Mouse (Mus musculus) liver, embryonic 11.5 days (tissue): ENCODE results near the gene Nop53. TPM values are rescaled to one million over a fixed set of nuclear protein-coding genes. Genes with fewer than 3 reads are reported as not detected.
A peak's percentile ranks its signal among the peaks of the same experiment; 100 is the strongest.

ENCODE experiments used
- ATAC-seq: fragments of 200-750 bp; cut with Nextera tagmentation; replicated peaks from 2 replicates; pipeline ENCODE4 v1.8.0; 2017; ENCODE audit warnings: moderate number of reproducible peaks, mild to moderate bottlenecking, moderate TSS enrichment, moderate library complexity; ENCODE audit not compliant: low FRiP score
- DNase-seq: peaks from one replicate; pipeline ENCODE4 v3.0.0-alpha.2; 2017; ENCODE audit warnings: low spot score
- H3K27ac ChIP-seq: fragments of 300-500 bp; sonication (generic); 2 replicates; pipeline ENCODE4 v1.5.1; 2014; ENCODE audit warnings: mild to moderate bottlenecking, low read depth, low read length, control low read depth
- H3K27me3 ChIP-seq: fragments of 300-500 bp; sonication (generic); replicated peaks from 2 replicates; pipeline ENCODE4 v1.6.1; 2014; ENCODE audit warnings: low read length, mixed read lengths; ENCODE audit not compliant: control insufficient read depth, insufficient read depth
- H3K36me3 ChIP-seq: fragments of 300-500 bp; sonication (generic); 2 replicates; pipeline ENCODE4 v1.6.1; 2014; ENCODE audit warnings: mild to moderate bottlenecking, low read length, moderate library complexity, mixed read lengths; ENCODE audit not compliant: control insufficient read depth, insufficient read depth
- H3K4me1 ChIP-seq: fragments of 300-500 bp; sonication (generic); replicated peaks from 2 replicates; pipeline ENCODE4 v1.6.1; 2014; ENCODE audit warnings: low read length, mixed read lengths; ENCODE audit not compliant: control insufficient read depth, insufficient read depth
- H3K4me2 ChIP-seq: fragments of 300-500 bp; sonication (generic); 2 replicates; pipeline ENCODE4 v1.6.1; 2014; ENCODE audit warnings: mild to moderate bottlenecking, control low read depth, moderate library complexity
- H3K4me3 ChIP-seq: fragments of 300-500 bp; sonication (generic); 2 replicates; pipeline ENCODE4 v1.5.1; 2014; ENCODE audit warnings: low read depth, low read length, control low read depth
- H3K9ac ChIP-seq: fragments of 300-500 bp; sonication (generic); 2 replicates; pipeline ENCODE4 v1.6.1; 2014; ENCODE audit warnings: low read depth, low read length, control low read depth
- H3K9me3 ChIP-seq: fragments of 300-500 bp; sonication (generic); 2 replicates; pipeline ENCODE4 v1.6.1; 2016; ENCODE audit warnings: low read length, inconsistent platforms, mixed read lengths; ENCODE audit not compliant: control insufficient read depth
- WGBS: fragments of 180-500 bp; shearing (Covaris S2); extraction: QIAGEN DNeasy Blood & Tissue Kit; methylation state at CpG from one replicate; pipeline ENCODE4 v1.1.7; 2014; 5-methylcytosine and 5-hydroxymethylcytosine counted together
- polyA plus RNA-seq: library from polyadenylated mRNA; unstranded; fragments of >200 nt; fragmentation: Nextera tagmentation; extraction: Ambion mirVana; gene quantifications from 2 replicates; pipeline ENCODE4 v1.2.1, GENCODE M21; 2014

The Nop53 gene
- polyA plus RNA-seq, 1 experiment from 2014 or later, result 217 TPM

DNA sequence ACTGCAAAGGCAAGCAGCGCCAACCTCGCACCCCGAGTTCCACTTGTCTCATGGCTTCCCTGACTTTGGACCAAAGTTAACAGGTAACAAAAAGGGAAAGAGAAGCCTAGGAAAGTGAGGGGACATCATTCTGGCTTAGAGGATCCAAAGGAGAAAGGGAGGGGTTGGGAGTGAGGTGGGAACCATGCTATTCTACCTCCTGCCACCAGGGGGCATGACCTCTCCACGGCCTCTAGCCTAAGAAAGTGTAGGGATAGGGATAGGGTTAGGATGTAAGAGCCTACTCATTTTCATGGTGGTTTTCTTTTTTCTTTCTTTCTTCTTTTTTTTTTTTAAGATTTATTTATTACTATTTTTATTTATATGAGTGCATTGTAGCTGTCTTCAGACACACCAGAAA, 30.0 kb upstream of the Nop53 start:
- peaks cover 34% of the 10 kb centered on the region for H3K36me3 ChIP-seq
- 75% methylated on average over 4 of the region's 4 CpGs for WGBS

DNA sequence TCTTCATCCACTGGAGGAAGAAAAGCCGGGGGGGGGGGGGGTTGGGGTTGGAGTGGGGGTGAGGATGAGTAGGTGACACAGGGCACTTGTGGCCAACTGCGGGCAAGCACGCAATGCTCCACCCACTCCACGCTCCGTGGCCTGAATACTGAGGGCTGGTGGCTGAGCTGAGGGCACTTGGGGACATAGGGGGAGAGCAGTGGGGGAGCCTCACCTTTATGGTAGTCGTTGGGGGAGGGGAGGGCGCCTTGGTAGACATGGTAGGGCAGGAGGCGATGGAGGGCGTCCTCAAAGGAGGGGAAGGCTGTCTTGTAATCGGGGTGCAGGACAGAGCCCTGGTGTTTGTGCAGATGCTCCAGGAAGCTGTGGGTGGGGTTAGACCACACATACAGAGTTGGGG, 29.6 kb upstream of the Nop53 start:
- WGBS, result 90% methylated on average over 10 of the region's 10 CpGs
- DNase-seq (no peak), ATAC-seq (peak; percentile 30; the same call in 1 of the 2 replicates)
- no peak overlapping the region for H3K27ac ChIP-seq
- H3K4me1 ChIP-seq, result no peaks in the 10 kb centered on the region
- H3K9me3 ChIP-seq, result no peaks in the 10 kb centered on the region
- no peak overlapping the region for H3K4me3 ChIP-seq
- no peak overlapping the region for H3K9ac ChIP-seq
- H3K27me3 ChIP-seq, result no peaks in the 10 kb centered on the region
- H3K36me3 ChIP-seq, result peaks cover 34% of the 10 kb centered on the region
- no peak overlapping the region for H3K4me2 ChIP-seq

More for the DNA sequence above, 30.0 kb upstream of the Nop53 start:
- Histone ChIP-seq H3K27ac (no peak overlapping the region), H3K4me1 (no peaks in the 10 kb centered on the region), H3K27me3 (no peaks in the 10 kb centered on the region), H3K9ac (no peak overlapping the region), H3K4me3 (no peak overlapping the region), H3K4me2 (no peak overlapping the region), H3K9me3 (no peaks in the 10 kb centered on the region)
- ATAC-seq (no peak), DNase-seq (no peak)

DNA sequence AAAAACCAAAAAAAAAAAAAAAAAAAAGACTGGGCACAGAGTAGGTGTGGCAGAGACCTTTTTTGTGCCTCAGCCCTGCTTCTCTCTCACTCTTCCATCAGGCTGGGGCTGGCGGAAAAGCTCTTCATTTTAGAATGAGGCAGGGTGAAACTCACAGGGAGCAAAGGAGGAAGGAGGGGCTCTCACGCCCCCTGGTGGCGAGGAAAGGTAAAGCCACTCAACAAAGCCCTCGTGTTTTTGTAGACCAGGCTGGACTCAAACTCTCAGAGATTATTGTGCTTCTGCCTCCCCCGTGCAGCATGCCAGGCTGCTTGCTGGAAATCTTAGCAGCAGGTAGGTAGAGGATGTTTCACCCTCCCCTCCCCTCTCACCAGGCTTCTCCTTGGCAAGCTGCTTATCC, 28.8 kb upstream of the Nop53 start:
- Histone ChIP-seq H3K9me3 (no peaks in the 10 kb centered on the region), H3K36me3 (peaks cover 38% of the 10 kb centered on the region), H3K27ac (no peak overlapping the region), H3K4me3 (no peak overlapping the region), H3K4me2 (no peak overlapping the region), H3K27me3 (no peaks in the 10 kb centered on the region), H3K9ac (no peak overlapping the region), H3K4me1 (no peaks in the 10 kb centered on the region)
- WGBS, result 51% methylated on average over 5 of the region's 5 CpGs
- DNase-seq (no peak), ATAC-seq (no peak)

DNA sequence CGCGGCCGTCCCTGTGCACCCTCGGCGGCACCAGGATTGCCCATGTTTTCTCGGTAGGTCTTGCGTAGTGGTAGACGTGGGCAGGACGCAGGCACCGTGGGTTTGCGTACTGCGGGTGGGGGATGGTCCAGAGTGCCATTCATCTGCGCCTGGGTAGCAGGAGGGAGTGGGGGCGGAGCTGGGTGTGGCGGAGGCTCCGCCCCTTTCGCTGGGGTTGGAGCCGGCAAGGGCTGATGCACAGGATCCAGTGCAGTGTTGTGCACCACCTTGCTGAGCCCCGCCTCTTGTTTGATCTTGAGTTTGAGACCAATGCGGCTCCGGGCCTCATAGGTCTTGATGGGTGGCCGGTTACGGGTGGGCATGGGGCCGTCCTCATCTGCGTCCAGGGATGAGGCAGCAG, 26.4 kb upstream of the Nop53 start:
- DNase-seq, result no peak
- Histone ChIP-seq H3K36me3 (peaks cover 32% of the 10 kb centered on the region), H3K4me2 (no peak overlapping the region), H3K27ac (no peak overlapping the region), H3K9ac (no peak overlapping the region), H3K27me3 (no peaks in the 10 kb centered on the region), H3K4me1 (no peaks in the 10 kb centered on the region), H3K9me3 (no peaks in the 10 kb centered on the region), H3K4me3 (no peak overlapping the region)
- peak; percentile 24; the same call in 1 of the 2 replicates for ATAC-seq
- 77% methylated on average over 25 of the region's 25 CpGs for WGBS

DNA sequence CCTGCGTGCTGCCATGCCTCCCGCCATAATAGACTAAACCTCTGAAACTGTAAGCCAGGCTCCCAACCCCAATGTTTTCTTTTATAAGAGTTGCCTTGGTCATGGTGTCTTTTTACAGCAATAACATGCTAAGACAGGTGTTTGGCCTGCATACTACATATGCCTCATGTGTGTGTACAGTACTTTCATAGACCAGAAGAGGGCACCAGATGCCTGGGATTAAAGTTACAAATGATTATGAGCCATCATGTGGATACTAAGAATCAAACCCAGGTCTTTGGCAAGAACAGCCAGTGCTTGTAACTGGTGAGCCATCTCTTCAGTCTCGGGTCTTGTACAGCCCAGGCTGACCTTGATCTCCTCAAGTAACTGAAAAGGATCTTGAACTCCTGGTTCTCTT, 23.8 kb upstream of the Nop53 start:
- peaks cover 24% of the 10 kb centered on the region for H3K36me3 ChIP-seq
- WGBS, result 78% methylated on average over 3 of the region's 3 CpGs
- DNase-seq (no peak), ATAC-seq (no peak)
- no peak overlapping the region for H3K27ac ChIP-seq
- no peak overlapping the region for H3K9ac ChIP-seq
- H3K9me3 ChIP-seq, result no peaks in the 10 kb centered on the region
- H3K4me3 ChIP-seq, result no peak overlapping the region
- no peaks in the 10 kb centered on the region for H3K27me3 ChIP-seq
- no peak overlapping the region for H3K4me2 ChIP-seq
- H3K4me1 ChIP-seq, result no peaks in the 10 kb centered on the region

DNA sequence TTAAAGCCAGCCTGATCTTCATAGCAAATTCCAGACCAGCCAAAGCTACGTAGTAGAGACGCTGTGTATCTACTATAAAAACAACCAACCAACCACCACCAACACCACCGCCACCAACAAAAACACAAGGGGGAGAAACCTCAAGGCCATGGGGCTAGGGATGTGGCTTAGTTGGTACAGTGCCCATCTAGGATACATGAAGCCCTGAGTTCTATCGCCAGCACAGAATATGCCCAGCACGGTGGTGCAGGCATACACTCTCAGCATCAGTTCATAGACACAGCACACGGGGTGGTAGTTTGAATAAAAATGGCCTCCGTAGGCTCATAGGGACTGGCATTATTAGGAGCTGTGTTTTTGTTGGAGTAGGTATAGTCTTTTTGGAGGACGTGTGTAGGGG, 22.4 kb upstream of the Nop53 start:
- Histone ChIP-seq H3K9me3 (no peaks in the 10 kb centered on the region), H3K9ac (no peak overlapping the region), H3K27ac (no peak overlapping the region), H3K4me3 (no peak overlapping the region), H3K4me2 (no peak overlapping the region), H3K27me3 (no peaks in the 10 kb centered on the region), H3K36me3 (peaks cover 18% of the 10 kb centered on the region), H3K4me1 (0 out of 2 replicates have a peak, but pooled peaks cover 2% of the 10 kb centered on the region)
- 82% methylated on average over 8 of the region's 8 CpGs for WGBS
- ATAC-seq, result no peak
- DNase-seq, result no peak

DNA sequence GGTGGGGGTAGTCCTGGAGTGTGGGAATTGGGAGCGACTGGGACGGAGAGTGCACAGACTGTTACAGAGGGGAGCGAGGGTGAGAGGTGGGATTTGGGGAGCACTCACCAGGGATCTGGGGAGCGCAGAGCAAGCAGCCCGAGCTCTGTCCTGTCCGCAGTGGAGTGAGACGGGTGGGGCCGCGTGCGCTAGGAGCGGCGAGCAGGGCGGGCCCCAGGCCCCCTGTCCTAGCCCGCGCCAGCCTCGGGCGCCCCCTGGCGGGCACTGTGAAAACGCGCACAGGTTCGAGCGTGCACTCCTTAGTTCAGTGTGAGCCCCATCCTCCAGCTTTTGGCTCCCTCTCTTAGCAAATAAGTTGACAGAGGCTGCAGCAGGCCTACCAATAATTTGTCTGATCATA, 21.4 kb upstream of the Nop53 start, which contains the start of gene Ehd2:
Ehd2 (minus strand) TSS at position 256 of the 400 bp plus-strand sequence.
- H3K9ac ChIP-seq, result peak within 1 kb of the TSS; percentile 58
- 2% methylated on average over 19 of the region's 22 CpGs for WGBS
- H3K4me3 ChIP-seq, result peak within 1 kb of the TSS; percentile 44
- H3K4me2 ChIP-seq, result peak within 1 kb of the TSS; percentile 74
- H3K27me3 ChIP-seq, result no peaks in the 10 kb centered on the region
- ATAC-seq, result peak; percentile 87
- H3K9me3 ChIP-seq, result no peaks in the 10 kb centered on the region
- H3K36me3 ChIP-seq, result peaks cover 13% of the 10 kb centered on the region
- DNase-seq, result peak; percentile 69
- H3K4me1 ChIP-seq, result peaks cover 6% of the 10 kb centered on the region
- no peak within 1 kb of the TSS for H3K27ac ChIP-seq

DNA sequence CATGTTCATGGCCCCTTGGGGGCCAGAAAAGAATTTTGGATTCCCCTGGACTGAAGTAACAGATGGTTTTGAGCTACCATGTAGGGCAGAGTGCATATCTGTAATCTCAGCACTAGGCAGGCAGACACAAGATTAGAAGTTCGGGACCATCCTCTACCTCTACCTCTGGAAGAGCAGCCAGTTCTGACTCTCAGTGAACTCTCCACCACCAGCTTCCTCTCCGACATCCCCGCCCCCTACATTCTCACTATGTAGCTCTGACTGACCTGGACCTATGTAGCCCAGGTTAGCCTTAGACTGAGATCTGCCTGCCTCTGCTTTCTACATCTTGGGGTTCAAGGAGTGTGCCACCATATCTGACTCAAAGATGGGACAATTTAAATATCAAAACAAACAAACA, 20.6 kb upstream of the Nop53 start:
- Histone ChIP-seq H3K9ac (no peak overlapping the region), H3K27me3 (no peaks in the 10 kb centered on the region), H3K4me1 (peaks cover 6% of the 10 kb centered on the region), H3K4me3 (no peak overlapping the region; the same call in 1 of the 2 replicates), H3K27ac (no peak overlapping the region), H3K9me3 (no peaks in the 10 kb centered on the region), H3K36me3 (peaks cover 5% of the 10 kb centered on the region; the same call in 1 of the 2 replicates), H3K4me2 (no peak overlapping the region; the same call in 1 of the 2 replicates)
- WGBS, result 62% methylated on average over 3 of the region's 3 CpGs
- ATAC-seq (no peak), DNase-seq (no peak)

DNA sequence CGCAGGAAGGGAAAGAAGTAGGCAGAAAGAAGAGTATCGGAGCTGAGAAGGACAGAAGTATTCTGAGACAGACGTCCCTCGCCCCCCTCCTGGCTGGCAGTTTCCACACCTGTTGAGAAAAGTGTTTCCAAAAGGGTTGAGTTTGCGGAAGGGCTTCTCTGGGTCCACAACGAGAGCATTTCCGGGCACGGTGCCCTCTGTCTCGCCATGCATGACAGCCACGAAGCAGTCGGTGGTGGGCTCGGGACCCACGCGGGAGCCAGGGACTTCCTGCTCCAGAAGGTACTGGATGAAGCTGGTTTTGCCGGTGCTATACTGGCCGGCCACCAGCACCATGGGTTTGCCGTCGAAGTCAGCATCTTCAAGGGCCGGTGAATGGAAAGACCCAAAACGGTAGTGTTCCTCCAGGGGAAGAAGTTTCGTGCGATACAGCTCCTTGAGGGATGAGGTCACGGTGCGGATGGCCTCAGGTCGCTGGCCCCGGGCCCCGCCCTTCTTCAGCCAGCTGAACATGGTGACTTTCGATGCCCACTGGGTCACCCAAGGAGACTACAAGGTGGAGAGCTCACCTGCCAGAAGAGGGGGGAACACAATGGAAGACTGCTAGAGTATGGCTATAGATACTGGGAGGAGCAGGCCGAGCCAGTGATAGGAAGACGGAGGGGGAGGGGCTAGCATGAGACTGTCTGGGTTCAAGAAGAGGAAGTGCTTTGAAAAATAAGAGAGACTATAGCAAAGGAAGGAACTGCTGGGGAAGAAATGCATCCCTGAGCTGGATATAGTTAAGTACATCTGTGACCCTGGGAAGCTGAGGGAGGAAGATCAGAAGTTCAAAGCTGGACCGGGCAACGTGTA, 18.2 kb upstream of the Nop53 start:
- H3K4me3 ChIP-seq, result no peak overlapping the region
- H3K27me3 ChIP-seq, result no peaks in the 10 kb centered on the region
- ATAC-seq (no peak), DNase-seq (no peak)
- H3K27ac ChIP-seq, result no peak overlapping the region
- H3K9ac ChIP-seq, result no peak overlapping the region
- no peaks in the 10 kb centered on the region for H3K9me3 ChIP-seq
- peaks cover 6% of the 10 kb centered on the region for H3K4me1 ChIP-seq
- 70% methylated on average over 32 of the region's 32 CpGs for WGBS
- no peaks in the 10 kb centered on the region for H3K36me3 ChIP-seq
- no peak overlapping the region for H3K4me2 ChIP-seq
